Mouse (Mus musculus): Measurements from ENCODE around the gene Aox2. TPM values are rescaled to one million over a fixed set of nuclear protein-coding genes. Genes with fewer than 3 reads are reported as not detected.

Gene Aox2
- polyA plus RNA-seq, 1 experiment = not detected

DNA sequence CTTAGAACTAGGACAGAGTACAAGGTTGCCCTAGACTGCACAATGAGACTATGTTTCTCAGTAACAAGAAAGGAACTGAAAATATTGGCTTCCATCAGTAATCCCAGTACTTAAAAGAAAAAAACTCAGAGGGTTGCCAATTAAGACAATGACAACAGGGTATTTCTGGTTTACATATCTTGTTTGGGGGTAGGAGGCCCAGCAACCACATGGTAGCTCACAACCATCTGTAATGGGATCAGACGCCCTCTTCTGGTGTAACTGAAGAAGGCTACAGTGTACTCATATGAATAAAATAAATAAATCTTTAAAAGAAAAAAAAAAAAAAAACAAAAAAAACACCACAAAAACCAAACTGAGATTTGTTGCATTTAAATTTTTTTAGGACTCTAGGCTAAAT is 137.3 kb downstream of the Aox2 start:
- H3K9ac ChIP-seq (ENCODE audit: low read depth, poor library complexity, severe bottlenecking) = no peak overlapping the region
- no peaks in the 10 kb centered on the region for H3K4me1 ChIP-seq (ENCODE audit: control insufficient read depth, insufficient read depth, low read length)
- peaks cover 94% of the 10 kb centered on the region for H3K36me3 ChIP-seq (ENCODE audit: control insufficient read depth, insufficient read depth, low read length, poor library complexity, severe bottlenecking)
- H3K4me3 ChIP-seq (ENCODE audit: low read depth, low read length) = no peak overlapping the region
- H3K27me3 ChIP-seq (ENCODE audit: control insufficient read depth, insufficient read depth, low read length, poor library complexity, severe bottlenecking) = no peaks in the 10 kb centered on the region
- no peak overlapping the region for H3K27ac ChIP-seq (ENCODE audit: insufficient read depth, low read length)
- no peaks in the 10 kb centered on the region for H3K9me3 ChIP-seq (replicated peaks; ENCODE audit: control insufficient read depth, insufficient read depth, low read length, poor library complexity, severe bottlenecking)
- no peak for TF ChIP-seq EP300 (IDR thresholded peaks at IDR 0.05; ENCODE audit: insufficient read depth, low read depth, low read length)
- TF ChIP-seq CTCF (IDR thresholded peaks at IDR 0.05; ENCODE audit: low read depth, low read length) = no peak
- no peak for TF ChIP-seq POLR2A (IDR thresholded peaks at IDR 0.05; ENCODE audit: insufficient read depth, low read length)

DNA sequence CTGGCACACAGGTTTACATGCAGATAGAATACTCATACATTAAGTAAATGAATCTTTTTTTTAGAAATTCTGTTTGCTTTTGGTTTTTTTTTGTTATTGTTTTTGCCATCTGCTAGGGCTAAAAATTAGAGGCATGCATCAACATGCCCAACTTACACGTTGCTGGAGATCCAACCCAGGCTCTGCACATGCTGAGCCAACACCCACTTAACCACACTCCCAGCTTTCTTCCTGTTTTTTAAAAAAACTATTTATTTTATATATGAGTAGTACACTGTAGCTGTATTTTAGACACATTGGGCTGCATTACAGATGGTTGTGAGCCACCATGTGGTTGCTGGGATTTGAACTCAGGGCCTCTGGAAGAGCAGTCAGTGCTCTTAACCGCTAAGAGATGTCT is 137.9 kb downstream of the Aox2 start:
- TF ChIP-seq POLR2A (IDR thresholded peaks at IDR 0.05; ENCODE audit: insufficient read depth, low read length) (no peak), CTCF (IDR thresholded peaks at IDR 0.05; ENCODE audit: low read depth, low read length) (no peak), EP300 (IDR thresholded peaks at IDR 0.05; ENCODE audit: insufficient read depth, low read depth, low read length) (no peak)
- Histone ChIP-seq H3K36me3 (ENCODE audit: control insufficient read depth, insufficient read depth, low read length, poor library complexity, severe bottlenecking) (peaks cover 90% of the 10 kb centered on the region), H3K9me3 (replicated peaks; ENCODE audit: control insufficient read depth, insufficient read depth, low read length, poor library complexity, severe bottlenecking) (no peaks in the 10 kb centered on the region), H3K4me3 (ENCODE audit: low read depth, low read length) (no peak overlapping the region), H3K9ac (ENCODE audit: low read depth, poor library complexity, severe bottlenecking) (no peak overlapping the region), H3K4me1 (ENCODE audit: control insufficient read depth, insufficient read depth, low read length) (no peaks in the 10 kb centered on the region), H3K27me3 (ENCODE audit: control insufficient read depth, insufficient read depth, low read length, poor library complexity, severe bottlenecking) (no peaks in the 10 kb centered on the region), H3K27ac (ENCODE audit: insufficient read depth, low read length) (no peak overlapping the region)

DNA sequence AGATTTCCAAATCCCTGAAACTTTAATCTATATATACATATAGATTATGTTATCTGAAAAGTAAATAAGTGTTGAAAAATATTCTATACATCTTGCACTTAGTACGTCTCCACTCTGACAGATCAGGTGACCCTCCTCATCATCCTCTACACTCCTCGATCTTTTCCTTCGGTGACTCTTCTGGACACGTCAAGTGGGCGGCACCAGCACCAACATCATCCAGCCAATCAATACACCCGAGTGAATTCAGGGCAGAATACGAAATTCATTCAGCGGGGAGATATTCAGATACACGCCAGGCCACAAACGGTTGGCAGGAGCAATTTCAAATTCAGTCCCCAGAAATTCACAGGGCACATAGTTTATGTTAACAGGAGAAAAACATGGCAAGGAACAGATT is 141.9 kb downstream of the Aox2 start:
- Histone ChIP-seq H3K27ac (ENCODE audit: insufficient read depth, low read length) (no peak overlapping the region), H3K9ac (ENCODE audit: low read depth, poor library complexity, severe bottlenecking) (no peak overlapping the region), H3K36me3 (ENCODE audit: control insufficient read depth, insufficient read depth, low read length, poor library complexity, severe bottlenecking) (peaks cover 62% of the 10 kb centered on the region), H3K4me1 (ENCODE audit: control insufficient read depth, insufficient read depth, low read length) (no peaks in the 10 kb centered on the region), H3K27me3 (ENCODE audit: control insufficient read depth, insufficient read depth, low read length, poor library complexity, severe bottlenecking) (no peaks in the 10 kb centered on the region), H3K4me3 (ENCODE audit: low read depth, low read length) (no peak overlapping the region), H3K9me3 (replicated peaks; ENCODE audit: control insufficient read depth, insufficient read depth, low read length, poor library complexity, severe bottlenecking) (no peaks in the 10 kb centered on the region)
- TF ChIP-seq CTCF (IDR thresholded peaks at IDR 0.05; ENCODE audit: low read depth, low read length) = no peak
- TF ChIP-seq EP300 (IDR thresholded peaks at IDR 0.05; ENCODE audit: insufficient read depth, low read depth, low read length) = no peak
- TF ChIP-seq POLR2A (IDR thresholded peaks at IDR 0.05; ENCODE audit: insufficient read depth, low read length) = no peak

DNA sequence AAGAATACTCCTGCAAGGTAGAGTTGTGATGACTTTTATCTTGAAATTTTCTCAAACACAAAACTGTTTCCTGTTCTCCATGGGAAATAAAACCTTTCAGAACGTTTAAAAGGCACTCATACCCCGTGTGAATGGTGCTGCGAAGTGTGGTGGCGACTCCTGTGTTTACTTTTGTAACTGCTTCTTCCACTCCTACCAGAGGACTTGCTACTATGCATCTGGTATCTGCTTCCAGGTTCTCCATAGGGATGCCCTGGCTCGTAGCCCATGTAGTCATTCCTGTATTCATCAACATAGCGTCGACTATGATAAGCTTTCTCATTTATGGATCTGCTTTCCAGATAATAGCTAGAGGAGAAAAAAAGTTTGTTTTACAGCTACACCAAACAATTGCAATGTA is 142.8 kb downstream of the Aox2 start:
- TF ChIP-seq POLR2A (IDR thresholded peaks at IDR 0.05; ENCODE audit: insufficient read depth, low read length) = no peak
- TF ChIP-seq CTCF (IDR thresholded peaks at IDR 0.05; ENCODE audit: low read depth, low read length) = no peak
- no peak for TF ChIP-seq EP300 (IDR thresholded peaks at IDR 0.05; ENCODE audit: insufficient read depth, low read depth, low read length)
- H3K27ac ChIP-seq (ENCODE audit: insufficient read depth, low read length) = no peak overlapping the region
- no peaks in the 10 kb centered on the region for H3K9me3 ChIP-seq (replicated peaks; ENCODE audit: control insufficient read depth, insufficient read depth, low read length, poor library complexity, severe bottlenecking)
- H3K4me1 ChIP-seq (ENCODE audit: control insufficient read depth, insufficient read depth, low read length) = no peaks in the 10 kb centered on the region
- no peaks in the 10 kb centered on the region for H3K27me3 ChIP-seq (ENCODE audit: control insufficient read depth, insufficient read depth, low read length, poor library complexity, severe bottlenecking)
- H3K4me3 ChIP-seq (ENCODE audit: low read depth, low read length) = no peak overlapping the region
- peaks cover 54% of the 10 kb centered on the region for H3K36me3 ChIP-seq (ENCODE audit: control insufficient read depth, insufficient read depth, low read length, poor library complexity, severe bottlenecking)
- no peak overlapping the region for H3K9ac ChIP-seq (ENCODE audit: low read depth, poor library complexity, severe bottlenecking)

DNA sequence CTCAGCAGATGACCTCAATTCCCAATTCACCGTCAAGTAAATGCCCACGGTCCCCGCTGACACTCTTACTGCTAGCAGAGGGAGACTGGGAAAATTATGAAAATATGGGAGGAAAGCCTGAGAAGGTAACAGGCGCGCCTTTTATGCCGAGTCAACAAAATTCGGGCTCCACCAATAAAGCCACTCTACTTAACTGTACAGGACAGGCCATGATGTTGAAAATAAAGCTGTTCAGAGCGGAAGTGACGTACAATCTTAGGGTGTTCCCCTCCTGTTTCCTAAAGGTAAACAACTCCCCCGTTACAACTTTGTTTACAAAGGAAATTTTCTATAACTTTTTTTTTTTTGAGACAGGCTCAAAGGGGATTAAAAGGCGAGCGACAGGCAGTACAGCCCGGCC is 144.8 kb downstream of the Aox2 start:
- no peaks in the 10 kb centered on the region for H3K9me3 ChIP-seq (replicated peaks; ENCODE audit: control insufficient read depth, insufficient read depth, low read length, poor library complexity, severe bottlenecking)
- no peaks in the 10 kb centered on the region for H3K27me3 ChIP-seq (ENCODE audit: control insufficient read depth, insufficient read depth, low read length, poor library complexity, severe bottlenecking)
- no peaks in the 10 kb centered on the region for H3K4me1 ChIP-seq (ENCODE audit: control insufficient read depth, insufficient read depth, low read length)
- TF ChIP-seq POLR2A (IDR thresholded peaks at IDR 0.05; ENCODE audit: insufficient read depth, low read length) (no peak), CTCF (IDR thresholded peaks at IDR 0.05; ENCODE audit: low read depth, low read length) (no peak), EP300 (IDR thresholded peaks at IDR 0.05; ENCODE audit: insufficient read depth, low read depth, low read length) (no peak)
- peak overlapping the region; percentile 80 for H3K4me3 ChIP-seq (ENCODE audit: low read depth, low read length)
- peaks cover 36% of the 10 kb centered on the region for H3K36me3 ChIP-seq (ENCODE audit: control insufficient read depth, insufficient read depth, low read length, poor library complexity, severe bottlenecking)
- H3K9ac ChIP-seq (ENCODE audit: low read depth, poor library complexity, severe bottlenecking) = peak overlapping the region; percentile 89
- peak overlapping the region; percentile 45 for H3K27ac ChIP-seq (ENCODE audit: insufficient read depth, low read length)

DNA sequence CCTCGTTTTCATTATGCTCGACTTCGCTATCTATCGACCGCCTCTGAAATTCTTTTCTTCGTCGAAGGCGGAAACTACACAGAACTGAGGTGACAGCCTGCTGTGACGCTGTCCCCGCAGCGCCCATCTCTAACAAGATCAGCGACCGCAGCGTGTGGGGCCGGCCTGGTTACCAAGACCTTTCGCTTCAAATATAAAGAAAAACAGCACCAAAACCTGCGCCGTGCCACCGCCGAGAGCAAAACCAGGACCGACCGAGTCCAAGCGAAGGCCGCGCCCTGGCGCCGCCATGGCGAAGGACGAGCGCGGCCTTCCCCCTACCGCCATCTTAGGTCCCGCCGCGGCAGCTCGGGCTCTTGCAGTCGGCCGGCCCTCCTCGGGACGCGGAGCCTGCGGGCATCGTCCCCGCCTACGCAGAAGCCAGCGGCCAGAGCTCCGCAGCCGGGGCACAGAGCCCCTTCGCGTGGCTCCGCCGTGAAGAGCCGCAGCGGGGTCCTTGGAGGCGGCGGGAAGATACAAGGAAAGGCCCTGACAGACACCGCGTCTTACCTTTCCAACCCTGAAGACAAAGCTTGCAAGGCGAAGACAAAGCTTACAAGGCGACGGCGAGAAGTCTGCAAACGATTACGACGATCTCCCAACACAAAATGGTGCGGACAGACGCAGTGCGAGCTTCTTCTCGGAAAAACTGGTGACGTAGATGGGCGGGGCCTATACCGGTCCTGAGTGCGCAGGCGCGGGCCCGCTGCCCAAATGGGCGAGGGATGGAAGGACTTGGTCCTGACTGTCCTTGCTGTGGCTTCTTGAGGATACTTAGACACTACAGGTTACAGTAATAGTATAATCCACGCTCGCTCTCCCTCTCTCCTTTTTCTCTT is 145.5 kb downstream of the Aox2 start, which contains the start of gene Clk1:
Gene Clk1 (minus strand): TSS at position 696 of the 878 bp plus-strand sequence.
- Histone ChIP-seq H3K9ac (ENCODE audit: low read depth, poor library complexity, severe bottlenecking) (peak within 1 kb of the TSS; percentile 89), H3K36me3 (ENCODE audit: control insufficient read depth, insufficient read depth, low read length, poor library complexity, severe bottlenecking) (peaks cover 29% of the 10 kb centered on the region), H3K27me3 (ENCODE audit: control insufficient read depth, insufficient read depth, low read length, poor library complexity, severe bottlenecking) (no peaks in the 10 kb centered on the region), H3K4me3 (ENCODE audit: low read depth, low read length) (peak within 1 kb of the TSS; percentile 80), H3K9me3 (replicated peaks; ENCODE audit: control insufficient read depth, insufficient read depth, low read length, poor library complexity, severe bottlenecking) (no peaks in the 10 kb centered on the region), H3K27ac (ENCODE audit: insufficient read depth, low read length) (peak within 1 kb of the TSS; percentile 85), H3K4me1 (ENCODE audit: control insufficient read depth, insufficient read depth, low read length) (no peaks in the 10 kb centered on the region)
- TF ChIP-seq POLR2A (IDR thresholded peaks at IDR 0.05; ENCODE audit: insufficient read depth, low read length) (peak; percentile 95), CTCF (IDR thresholded peaks at IDR 0.05; ENCODE audit: low read depth, low read length) (no peak), EP300 (IDR thresholded peaks at IDR 0.05; ENCODE audit: insufficient read depth, low read depth, low read length) (no peak)
